Comparison of ENCODE assay signal across 9 mouse cellular contexts in genomic region chr9:115120276-115120675, GRCm38 (mm10).
DNase-seq lines count a peak whose midpoint lies in the region; ATAC-seq lines count a peak whose summit lies in the region.
"Had no signal": no experiment of that assay in that cellular context is flagged by ENCODE, and none has a peak within 500 bp of the region (broad histone marks: within the 10 kb centered on the region; RNA-seq: fewer than 3 reads in every experiment).

No protein-coding gene starts in this region.

- WGBS in heart, embryonic 11.5 days (ENCODE audit: insufficient replicate concordance): 87% methylated on average over 5 of the region's 5 CpGs

- H3K9me3 ChIP-seq in heart, embryonic 11.5 days (replicated peaks; ENCODE audit: control insufficient read depth, low read length): no peaks in the 10 kb centered on the region

- ATAC-seq in heart, embryonic 11.5 days (replicated peaks; ENCODE audit: insufficient number of reproducible peaks, low FRiP score, low TSS enrichment): no peak
- no peak for ATAC-seq in megakaryocyte-erythroid progenitor cell, adult 5-6 weeks (replicated peaks; ENCODE audit: low FRiP score, low TSS enrichment, poor library complexity, severe bottlenecking)
- no peak for ATAC-seq in erythroblast, adult 5-6 weeks (replicated peaks; ENCODE audit: low FRiP score, poor library complexity, severe bottlenecking)

- DNase-seq in heart, postnatal 4 days: peak; percentile 30
- DNase-seq in adrenal gland, adult 2 months: peak; percentile 81
- DNase-seq in kidney, adult 18-20 months: peak; percentile 74
- peak; percentile 67 for DNase-seq in lung, postnatal 10 days
- no peak for DNase-seq in gastrocnemius, postnatal 36 days

- H3K36me3 ChIP-seq in heart, embryonic 11.5 days (ENCODE audit: control insufficient read depth, insufficient read depth, low read length): no peaks in the 10 kb centered on the region

- no peaks in the 10 kb centered on the region for H3K27me3 ChIP-seq in heart, embryonic 11.5 days (ENCODE audit: control insufficient read depth, insufficient read depth, low read length)

- no peak overlapping the region for H3K27ac ChIP-seq in heart, embryonic 11.5 days (ENCODE audit: low read depth, low read length)
- H3K27ac ChIP-seq: left cerebral cortex, adult 2 months had no signal

- no peak overlapping the region for H3K4me3 ChIP-seq in heart, embryonic 11.5 days (ENCODE audit: low read depth, low read length)
- H3K4me3 ChIP-seq: left cerebral cortex, adult 2 months had no signal

- intact Hi-C loops in gastrocnemius, postnatal 36 days (cut with DNase I): no loop called here

- H3K4me1 ChIP-seq in heart, embryonic 11.5 days (ENCODE audit: control insufficient read depth, insufficient read depth, low read length): peaks cover 9% of the 10 kb centered on the region

- H3K4me2 ChIP-seq in heart, embryonic 11.5 days: no peak overlapping the region

- no peak overlapping the region for H3K9ac ChIP-seq in heart, embryonic 11.5 days (ENCODE audit: low read depth, low read length)

Comparison
In these comparisons a context has a peak if more than half of its experiments do, and no peak if none do; other contexts are left out.
1. DNase-seq: peak in heart, postnatal 4 days (single experiment), adrenal gland, adult 2 months (single experiment), kidney, adult 18-20 months (single experiment) and lung, postnatal 10 days (single experiment); none in gastrocnemius, postnatal 36 days (0 of 2).